Mouse (Mus musculus) intestine, embryonic 16.5 days (tissue): ENCODE results near the gene 1110059E24Rik. TPM values are rescaled to one million over a fixed set of nuclear protein-coding genes. Genes with fewer than 3 reads are reported as not detected.
A peak's percentile ranks its signal among the peaks of the same experiment; 100 is the strongest.
"Not testable (repeated sequence)": the region's sequence is repeated elsewhere in the genome, so short reads cannot be mapped to it uniquely, and the experiment has no call there.

ENCODE experiments used
- ATAC-seq: fragments of 200-750 bp; cut with Nextera tagmentation; 2 replicates; pipeline ENCODE4 v1.8.0; 2017; ENCODE audit warnings: moderate TSS enrichment, moderate library complexity
- H3K27ac ChIP-seq: fragments of 300-500 bp; sonication (generic); 2 replicates; pipeline ENCODE4 v1.5.1; 2014; ENCODE audit warnings: mild to moderate bottlenecking, low read length
- H3K27me3 ChIP-seq: fragments of 300-500 bp; sonication (generic); replicated peaks from 2 replicates; pipeline ENCODE4 v1.6.1; 2014; ENCODE audit warnings: low read length, control low read depth, mixed read lengths; ENCODE audit not compliant: control insufficient read depth, insufficient read depth
- H3K36me3 ChIP-seq: fragments of 300-500 bp; sonication (generic); 2 replicates; pipeline ENCODE4 v1.6.1; 2014; ENCODE audit warnings: low read length, control low read depth; ENCODE audit not compliant: control insufficient read depth, insufficient read depth
- H3K4me1 ChIP-seq: fragments of 300-500 bp; sonication (generic); 2 replicates; pipeline ENCODE4 v1.6.1; 2014; ENCODE audit warnings: low read length, control low read depth, mixed read lengths; ENCODE audit not compliant: control insufficient read depth, insufficient read depth
- H3K4me2 ChIP-seq: fragments of 300-500 bp; sonication (generic); 2 replicates; pipeline ENCODE4 v1.6.1; 2014; ENCODE audit warnings: low read depth, low read length, control low read depth
- H3K4me3 ChIP-seq: fragments of 300-500 bp; sonication (generic); 2 replicates; pipeline ENCODE4 v1.5.1; 2014; ENCODE audit warnings: mild to moderate bottlenecking, low read length
- H3K9ac ChIP-seq: fragments of 300-500 bp; sonication (generic); 2 replicates; pipeline ENCODE4 v1.6.1; 2014; ENCODE audit warnings: low read depth, low read length
- H3K9me3 ChIP-seq: fragments of 300-500 bp; sonication (generic); 2 replicates; pipeline ENCODE4 v1.6.1; 2016; ENCODE audit warnings: low read length, control low read depth; ENCODE audit not compliant: control insufficient read depth
- WGBS: fragments of 180-500 bp; shearing (Covaris S2); extraction: QIAGEN DNeasy Blood & Tissue Kit; methylation state at CpG from one replicate; pipeline ENCODE4 v1.1.7; 2014; 5-methylcytosine and 5-hydroxymethylcytosine counted together
- polyA plus RNA-seq: library from polyadenylated mRNA; unstranded; fragments of >200 nt; fragmentation: Nextera tagmentation; extraction: Ambion mirVana; gene quantifications from 2 replicates; pipeline ENCODE4 v1.2.1, GENCODE M21; 2015

1110059E24Rik gene
- polyA plus RNA-seq, 1 experiment from 2014 or later = 63.9 TPM

DNA sequence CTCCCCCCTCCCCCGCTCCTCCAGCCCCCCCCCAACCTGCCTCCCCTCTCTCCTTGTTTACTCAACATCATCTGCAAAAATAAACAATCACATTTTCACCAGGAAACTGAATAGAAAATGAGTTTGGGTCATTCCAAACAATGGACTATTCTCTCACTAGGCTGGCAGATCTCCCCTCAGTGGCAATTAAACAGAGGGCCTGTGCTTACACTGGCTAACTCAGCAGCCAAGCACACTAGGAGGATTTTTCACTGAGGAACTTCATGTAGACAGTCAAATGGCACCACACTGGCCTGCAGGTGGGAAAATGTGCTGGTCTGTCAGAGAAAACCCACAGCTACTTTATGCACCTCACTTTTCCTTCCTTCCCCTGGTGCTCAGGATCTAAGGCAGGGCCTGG lies 23.3 kb downstream of the 1110059E24Rik start:
- no peak overlapping the region for H3K9ac ChIP-seq
- peaks cover 3% of the 10 kb centered on the region; the same call in 1 of the 2 replicates for H3K4me1 ChIP-seq
- H3K27ac ChIP-seq = no peak overlapping the region
- no peak overlapping the region for H3K4me2 ChIP-seq
- H3K9me3 ChIP-seq = no peaks in the 10 kb centered on the region
- 50% methylated on average over 1 of the region's 1 CpGs for WGBS
- H3K4me3 ChIP-seq = no peak overlapping the region
- ATAC-seq = no peak
- H3K36me3 ChIP-seq = no peaks in the 10 kb centered on the region
- H3K27me3 ChIP-seq = no peaks in the 10 kb centered on the region

DNA sequence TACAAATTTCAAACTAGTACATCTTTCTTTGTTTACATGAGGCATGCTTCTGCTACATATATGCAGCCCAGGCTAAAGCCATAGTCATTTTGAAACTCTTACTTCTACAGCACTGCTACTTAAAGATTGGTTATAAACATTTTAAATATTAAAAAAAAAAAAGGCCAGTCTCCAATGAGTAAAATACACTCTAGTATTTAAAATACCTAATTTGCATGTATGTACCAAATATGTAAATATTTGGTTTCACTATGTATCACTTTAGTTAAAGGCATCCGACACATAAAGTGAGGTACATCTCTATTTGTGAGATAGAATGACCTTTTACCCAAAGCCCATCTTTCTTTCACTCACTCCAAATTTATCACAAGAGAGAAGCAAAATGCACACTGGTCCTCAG lies 23.7 kb downstream of the 1110059E24Rik start:
- H3K36me3 ChIP-seq = no peaks in the 10 kb centered on the region
- H3K27ac ChIP-seq = no peak overlapping the region
- H3K4me3 ChIP-seq = no peak overlapping the region
- H3K27me3 ChIP-seq = no peaks in the 10 kb centered on the region
- ATAC-seq = no peak
- H3K4me1 ChIP-seq = peaks cover 3% of the 10 kb centered on the region; the same call in 1 of the 2 replicates
- H3K4me2 ChIP-seq = no peak overlapping the region
- no peaks in the 10 kb centered on the region for H3K9me3 ChIP-seq
- no peak overlapping the region for H3K9ac ChIP-seq
- 81% methylated on average over 1 of the region's 1 CpGs for WGBS

DNA sequence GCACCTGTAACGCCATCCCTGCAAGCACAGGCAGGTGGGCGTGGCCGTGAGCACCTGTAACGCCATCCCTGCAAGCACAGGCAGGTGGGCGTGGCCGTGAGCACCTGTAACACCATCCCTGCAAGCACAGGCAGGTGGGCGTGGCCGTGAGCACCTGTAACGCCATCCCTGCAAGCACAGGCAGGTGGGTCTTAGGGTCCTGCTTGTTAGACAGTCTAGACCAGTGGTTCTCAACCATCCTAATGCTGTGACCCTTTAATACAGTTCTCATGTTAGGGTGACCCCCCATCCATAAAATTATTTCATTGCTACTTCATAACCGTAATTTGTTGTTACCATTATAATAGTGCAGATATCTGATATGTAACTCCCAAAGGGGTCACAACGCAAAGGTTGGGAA lies 24.3 kb downstream of the 1110059E24Rik start:
- not testable (repeated sequence) for H3K9ac ChIP-seq, H3K4me1 ChIP-seq, H3K9me3 ChIP-seq, H3K4me2 ChIP-seq, H3K4me3 ChIP-seq, H3K36me3 ChIP-seq, H3K27me3 ChIP-seq, H3K27ac ChIP-seq
- peak; percentile 77 for ATAC-seq
- 51% methylated on average over 11 of the region's 11 CpGs for whole genome bisulfite sequencing

DNA sequence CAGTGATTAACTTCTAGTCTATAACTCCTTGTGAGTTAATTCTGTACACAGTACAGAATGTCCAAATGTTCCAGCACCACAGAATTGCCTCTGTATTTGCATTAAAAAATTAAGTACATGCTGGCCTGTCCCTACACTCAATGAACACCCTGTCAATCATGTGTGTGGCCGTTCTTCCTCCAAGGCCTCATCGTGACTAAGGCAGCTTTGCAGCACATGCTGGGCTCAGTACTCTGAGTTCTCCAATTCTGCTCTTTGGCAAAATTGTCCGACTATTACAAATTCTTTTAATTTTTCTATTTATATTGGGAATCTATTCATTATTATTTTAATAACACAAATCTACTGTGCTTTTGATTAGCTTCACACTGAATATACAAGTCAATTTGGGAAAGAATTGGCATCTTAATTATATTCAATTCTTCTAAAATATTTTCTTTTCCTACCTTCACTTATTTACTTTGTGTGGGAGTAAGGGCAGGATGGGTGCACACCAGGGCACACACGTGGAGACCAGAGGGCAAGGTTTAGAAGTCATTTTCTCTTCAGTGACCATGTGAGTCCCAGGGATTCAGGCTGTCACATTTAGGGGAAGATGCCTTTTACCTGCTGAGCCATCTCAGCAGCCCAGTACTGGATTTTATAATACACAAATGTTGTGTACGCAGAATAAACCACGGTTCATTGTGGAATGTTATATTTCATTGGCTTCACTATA lies 26.3 kb downstream of the 1110059E24Rik start:
- WGBS = 89% methylated on average over 6 of the region's 6 CpGs
- Histone ChIP-seq H3K27ac (no peak overlapping the region), H3K36me3 (no peaks in the 10 kb centered on the region), H3K27me3 (no peaks in the 10 kb centered on the region), H3K9ac (no peak overlapping the region), H3K9me3 (no peaks in the 10 kb centered on the region), H3K4me1 (peaks cover 3% of the 10 kb centered on the region; the same call in 1 of the 2 replicates), H3K4me2 (no peak overlapping the region), H3K4me3 (no peak overlapping the region)
- no peak for ATAC-seq

DNA sequence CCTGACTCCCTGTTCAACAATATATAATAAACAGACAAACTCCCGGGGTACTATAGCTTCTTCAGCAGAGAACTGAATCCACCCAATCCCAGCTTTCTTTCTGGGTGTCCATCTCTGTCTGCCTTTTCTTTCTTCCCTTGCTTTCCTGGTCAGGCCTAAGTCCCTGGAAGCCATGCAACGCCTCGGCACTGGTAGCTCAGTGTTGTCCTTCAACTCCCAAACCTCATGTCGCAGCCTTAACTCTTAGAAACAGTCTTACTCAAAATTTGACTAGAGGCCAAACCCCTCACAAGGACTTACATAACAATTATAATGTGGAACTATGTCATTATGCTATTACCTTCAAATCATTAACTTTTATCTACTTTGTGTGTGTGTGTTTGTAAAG lies 28.6 kb downstream of the 1110059E24Rik start:
- 88% methylated on average over 4 of the region's 4 CpGs for WGBS

DNA sequence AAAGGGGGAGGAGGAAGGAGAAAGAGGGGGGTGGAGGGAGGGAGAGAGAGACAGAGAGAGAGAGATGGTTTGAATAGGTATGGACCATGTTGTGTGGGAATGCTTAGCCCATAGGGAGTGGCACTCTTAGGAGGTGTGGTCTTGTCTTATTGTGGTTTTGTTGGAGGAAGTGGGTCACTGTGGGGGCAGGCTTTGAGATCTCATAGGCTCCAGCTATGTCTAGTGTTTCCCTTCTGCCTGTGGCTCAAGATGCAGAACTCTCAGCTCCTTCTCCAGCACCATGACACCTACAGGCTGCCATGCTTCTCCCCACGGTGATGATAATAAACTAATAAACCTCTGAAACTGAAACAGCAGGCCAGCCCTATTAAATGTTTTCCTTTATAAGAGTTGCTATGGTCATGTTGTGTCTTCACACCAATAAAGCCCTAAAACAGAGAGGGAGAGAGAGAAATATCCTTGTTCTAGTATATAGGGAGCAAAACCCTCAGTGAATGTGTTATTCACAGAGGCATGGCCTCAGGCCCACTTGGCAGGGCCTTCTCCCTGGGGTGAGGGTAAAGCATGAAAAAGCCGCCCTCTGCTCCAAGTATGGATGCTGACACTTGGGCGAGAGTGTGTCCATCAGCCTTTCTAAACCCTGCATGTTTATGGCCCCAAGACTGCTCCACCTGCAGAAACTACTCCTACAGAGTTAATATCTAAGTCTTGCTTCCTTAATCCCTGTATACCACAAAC lies 29.2 kb downstream of the 1110059E24Rik start:
- ATAC-seq = no peak
- Histone ChIP-seq H3K4me2 (no peak overlapping the region), H3K27ac (no peak overlapping the region), H3K36me3 (no peaks in the 10 kb centered on the region), H3K4me3 (no peak overlapping the region), H3K27me3 (no peaks in the 10 kb centered on the region), H3K9ac (no peak overlapping the region), H3K4me1 (no peaks in the 10 kb centered on the region), H3K9me3 (no peaks in the 10 kb centered on the region)
- WGBS = 71% methylated on average over 3 of the region's 3 CpGs

More for the DNA sequence above, 28.6 kb downstream of the 1110059E24Rik start:
- H3K4me2 ChIP-seq = no peak overlapping the region
- no peak overlapping the region for H3K4me3 ChIP-seq
- no peak overlapping the region for H3K27ac ChIP-seq
- no peaks in the 10 kb centered on the region for H3K4me1 ChIP-seq
- no peak; the same call in 1 of the 2 replicates for ATAC-seq
- no peaks in the 10 kb centered on the region for H3K36me3 ChIP-seq
- H3K9ac ChIP-seq = no peak overlapping the region
- H3K9me3 ChIP-seq = no peaks in the 10 kb centered on the region
- H3K27me3 ChIP-seq = no peaks in the 10 kb centered on the region

DNA sequence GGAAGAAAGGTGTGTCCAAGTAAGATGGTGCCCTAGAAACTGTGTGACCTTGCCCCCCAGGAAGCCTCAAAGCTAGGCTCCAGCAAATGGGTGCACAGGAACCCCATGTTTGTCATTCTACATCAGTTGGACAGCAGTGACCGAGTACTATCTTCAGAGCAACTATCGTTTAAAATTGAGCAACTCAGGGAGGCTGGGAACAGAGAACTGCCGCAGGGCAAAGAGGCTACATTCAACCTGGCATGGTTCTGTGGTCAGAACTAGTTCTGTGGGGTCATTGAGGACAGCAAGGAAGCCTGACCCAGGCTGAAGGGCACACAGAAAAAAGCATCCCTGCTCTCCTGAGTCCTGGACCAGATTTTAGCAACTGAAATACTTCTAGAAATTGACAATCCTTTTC lies 37.0 kb downstream of the 1110059E24Rik start:
- no peak overlapping the region for H3K27ac ChIP-seq
- no peak overlapping the region for H3K4me3 ChIP-seq
- H3K9ac ChIP-seq = no peak overlapping the region
- no peak for ATAC-seq
- H3K4me1 ChIP-seq = no peaks in the 10 kb centered on the region
- H3K4me2 ChIP-seq = no peak overlapping the region
- H3K27me3 ChIP-seq = no peaks in the 10 kb centered on the region
- no peaks in the 10 kb centered on the region for H3K9me3 ChIP-seq
- H3K36me3 ChIP-seq = no peaks in the 10 kb centered on the region
- WGBS = 89% methylated on average over 3 of the region's 3 CpGs

DNA sequence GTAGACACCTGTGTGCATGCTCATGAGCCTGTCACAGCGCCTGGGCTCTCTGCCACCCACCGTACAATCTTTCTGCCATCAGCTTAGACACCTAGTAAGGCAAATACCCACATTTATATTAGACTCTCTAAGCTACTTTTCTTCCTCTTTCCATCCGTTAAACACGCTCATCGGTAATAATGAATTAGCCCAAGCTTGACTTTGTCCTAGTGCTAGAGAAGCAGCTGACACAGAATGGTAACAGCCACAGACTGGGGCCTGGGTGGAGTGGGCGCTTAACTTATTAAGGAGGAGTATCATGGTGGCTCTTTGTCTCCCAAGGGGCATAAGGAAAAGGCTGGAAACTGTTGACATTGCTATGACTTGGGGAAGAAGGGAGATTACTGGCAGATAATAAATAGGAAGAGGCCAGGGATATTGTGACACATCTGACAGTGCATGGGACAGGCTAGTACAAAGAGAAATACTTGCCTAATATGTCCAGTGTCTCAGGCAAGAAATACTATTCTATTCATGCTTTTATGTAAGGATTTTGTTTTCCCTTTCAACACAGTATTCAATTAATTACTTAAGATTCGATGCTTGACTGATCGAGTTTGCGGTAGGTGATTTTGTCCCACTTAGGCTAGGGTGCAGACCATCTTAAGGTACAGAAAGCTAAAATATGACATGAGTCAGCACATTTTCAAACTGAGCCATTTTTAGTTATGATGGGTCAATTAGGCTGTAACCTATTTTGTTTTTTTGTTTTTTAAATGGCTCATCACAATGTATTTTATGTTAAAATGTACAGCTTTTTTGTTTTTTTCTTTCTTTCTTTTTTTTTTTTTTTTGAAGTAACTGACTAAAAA lies 40.8 kb downstream of the 1110059E24Rik start:
- H3K9ac ChIP-seq = no peak overlapping the region
- no peaks in the 10 kb centered on the region for H3K9me3 ChIP-seq
- ATAC-seq = no peak
- H3K36me3 ChIP-seq = no peaks in the 10 kb centered on the region
- no peak overlapping the region for H3K4me3 ChIP-seq
- H3K27me3 ChIP-seq = no peaks in the 10 kb centered on the region
- H3K4me1 ChIP-seq = no peaks in the 10 kb centered on the region
- whole genome bisulfite sequencing = 92% methylated on average over 9 of the region's 9 CpGs
- no peak overlapping the region for H3K27ac ChIP-seq
- H3K4me2 ChIP-seq = no peak overlapping the region

DNA sequence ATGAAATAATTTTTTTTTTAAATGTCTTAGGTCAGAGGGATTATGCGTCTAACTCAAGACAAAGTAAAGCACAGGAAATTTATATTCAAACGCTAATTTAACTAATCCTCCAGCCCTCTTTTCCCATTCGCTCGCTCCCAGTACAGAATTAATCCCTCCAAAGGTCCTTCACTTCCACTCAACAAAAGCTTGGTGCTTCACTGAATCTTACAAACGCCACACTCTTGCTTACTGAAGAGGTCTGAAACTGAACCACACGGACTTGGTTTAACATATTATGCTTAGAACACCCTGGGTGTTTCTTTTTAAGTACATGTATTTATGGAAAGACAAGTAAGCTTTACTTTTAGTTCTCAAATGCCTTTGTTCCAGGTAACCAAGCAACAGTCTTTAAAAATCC lies 41.5 kb downstream of the 1110059E24Rik start:
- Histone ChIP-seq H3K36me3 (no peaks in the 10 kb centered on the region), H3K4me3 (no peak overlapping the region), H3K4me1 (no peaks in the 10 kb centered on the region), H3K9ac (no peak overlapping the region), H3K9me3 (no peaks in the 10 kb centered on the region), H3K4me2 (no peak overlapping the region), H3K27ac (no peak overlapping the region), H3K27me3 (no peaks in the 10 kb centered on the region)
- no peak for ATAC-seq
- 78% methylated on average over 6 of the region's 6 CpGs for WGBS
